Mouse (Mus musculus) embryonic fibroblast, embryonic 13.5 days (primary cell): Measurements from ENCODE around the gene Lcn8. TPM values are rescaled to one million over a fixed set of nuclear protein-coding genes. Genes with fewer than 3 reads are reported as not detected.

Source experiments
- H3K27ac ChIP-seq: 2 replicates; pipeline ENCODE4 v1.5.1; 2012; ENCODE audit warnings: low read length, control low read depth, inconsistent platforms; ENCODE audit not compliant: insufficient read depth
- H3K4me1 ChIP-seq: 2 replicates; pipeline ENCODE4 v1.6.1; 2011; ENCODE audit warnings: low read length; ENCODE audit not compliant: control insufficient read depth, insufficient read depth
- H3K4me3 ChIP-seq: 2 replicates; pipeline ENCODE4 v1.5.1; 2011; ENCODE audit warnings: mild to moderate bottlenecking, control low read depth, low read length; ENCODE audit not compliant: insufficient read depth
- CTCF ChIP-seq: IDR thresholded peaks from 2 replicates; pipeline ENCODE4 v1.5.1; 2011; ENCODE audit warnings: mild to moderate bottlenecking, control low read depth, low read length, moderate library complexity, borderline replicate concordance; ENCODE audit not compliant: insufficient read depth
- POLR2A ChIP-seq: IDR thresholded peaks from 2 replicates; pipeline ENCODE4 v1.6.1; 2011; ENCODE audit warnings: low read depth, mild to moderate bottlenecking, control low read depth, low read length, moderate library complexity
- polyA plus RNA-seq: library from polyadenylated mRNA; stranded (reverse); fragments of >200 nt; gene quantifications from 2 replicates; pipeline ENCODE4 v1.2.4, GENCODE M21; 2011; ENCODE audit warnings: low read depth; ENCODE audit not compliant: missing spikeins, insufficient read length

The Lcn8 gene
- not detected in 2 replicates for polyA plus RNA-seq

DNA sequence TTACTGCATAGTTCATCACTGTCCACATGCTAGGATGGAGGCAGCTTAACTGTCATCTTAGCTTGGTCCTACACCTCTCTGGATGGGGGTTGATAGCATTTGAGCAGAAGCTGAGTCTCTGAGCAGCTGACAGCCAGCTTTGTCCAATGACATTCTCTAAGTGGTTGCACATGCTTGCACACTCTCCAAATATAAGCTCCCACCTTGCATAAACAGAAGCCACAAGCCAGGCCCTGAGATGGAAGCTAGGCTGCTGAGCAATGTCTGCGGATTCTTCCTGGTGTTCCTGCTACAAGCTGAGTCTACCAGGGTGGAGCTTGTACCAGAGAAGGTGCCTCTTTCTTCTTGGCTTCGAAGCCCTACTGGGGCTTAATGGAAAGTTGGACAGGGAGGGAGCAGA, at the start of gene Lcn8:
Gene Lcn8, plus strand, starts transcription at position 219 of the 400 bp plus-strand sequence.
- Histone ChIP-seq H3K27ac (no peak within 1 kb of the TSS), H3K4me3 (no peak within 1 kb of the TSS), H3K4me1 (peaks cover 2% of the 10 kb centered on the region; the same call in 1 of the 2 replicates)
- no peak for TF ChIP-seq CTCF
- TF ChIP-seq POLR2A, result no peak

DNA sequence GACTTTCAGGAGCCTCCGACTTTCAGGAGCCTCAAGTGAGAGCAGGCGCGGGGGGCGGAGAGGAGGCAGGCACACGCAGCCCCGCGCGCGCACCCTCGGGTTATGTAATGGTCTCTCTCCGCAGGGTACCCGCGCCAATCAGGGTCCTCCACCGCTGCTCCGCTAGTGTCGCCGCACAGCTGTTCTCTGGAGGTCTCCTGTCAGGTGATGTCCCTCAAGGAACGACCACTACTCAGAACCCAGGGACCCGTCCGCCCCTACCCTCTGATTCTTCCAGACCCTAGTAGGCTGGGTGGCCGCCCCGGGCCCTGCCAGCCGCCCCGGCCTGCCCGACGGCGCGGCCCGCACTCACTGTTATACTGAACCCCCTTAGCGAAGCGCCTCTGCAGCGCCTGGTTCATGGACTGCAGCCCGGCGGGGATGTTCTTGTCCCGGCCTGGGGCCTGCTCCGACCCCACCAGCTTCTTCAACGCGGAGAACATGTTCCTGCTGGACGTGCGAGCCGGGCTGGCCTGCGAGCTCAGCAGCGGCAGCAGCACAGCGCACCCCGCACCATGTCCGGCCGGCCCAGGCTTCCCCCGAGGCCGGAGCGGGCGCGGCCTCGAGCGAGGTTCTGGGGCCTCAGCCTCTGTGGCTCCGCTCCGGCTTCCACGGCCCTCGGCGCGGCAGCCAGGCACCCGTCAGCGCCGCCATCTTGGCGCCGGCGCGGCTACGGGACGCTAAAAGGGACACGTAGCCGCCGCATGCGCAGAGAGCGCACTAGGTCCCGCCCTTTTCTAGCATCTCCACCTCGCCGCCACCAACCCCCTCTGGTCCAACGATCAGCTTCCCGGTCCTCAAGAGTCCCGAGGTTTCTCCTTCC, 44.9 kb upstream of the Lcn8 start, which contains the start of gene Rabl6:
Gene Rabl6, minus strand, starts transcription at position 761 of the 862 bp plus-strand sequence.
- TF ChIP-seq CTCF (no peak), POLR2A (peak; percentile 84)
- Histone ChIP-seq H3K4me3 (peak within 1 kb of the TSS; percentile 88), H3K4me1 (no peaks in the 10 kb centered on the region), H3K27ac (peak within 1 kb of the TSS; percentile 55; the same call in 1 of the 2 replicates)

DNA sequence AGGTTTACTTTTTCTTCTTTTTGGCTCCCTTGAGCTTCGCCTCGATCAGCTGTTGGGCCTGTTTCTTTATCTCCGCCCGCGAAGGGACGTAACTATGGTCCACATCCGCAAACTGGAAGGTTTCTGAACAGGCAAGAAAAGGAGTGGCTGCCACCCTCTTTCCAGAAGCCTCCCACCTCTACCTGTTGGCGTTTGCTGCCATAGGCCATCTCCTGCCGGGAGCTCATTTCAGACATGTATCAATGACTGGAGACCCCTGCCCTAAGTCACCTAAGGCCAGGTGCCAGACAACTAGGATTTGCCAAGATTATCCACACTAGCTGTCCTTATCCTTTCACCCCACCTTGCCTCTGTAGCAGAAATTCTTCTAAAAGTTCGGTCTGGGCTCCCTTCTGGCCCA, 44.2 kb upstream of the Lcn8 start:
- no peak for TF ChIP-seq CTCF
- TF ChIP-seq POLR2A, result no peak
- H3K4me1 ChIP-seq, result no peaks in the 10 kb centered on the region
- no peak overlapping the region for H3K27ac ChIP-seq
- H3K4me3 ChIP-seq, result peak overlapping the region; percentile 15; the same call in 1 of the 2 replicates

DNA sequence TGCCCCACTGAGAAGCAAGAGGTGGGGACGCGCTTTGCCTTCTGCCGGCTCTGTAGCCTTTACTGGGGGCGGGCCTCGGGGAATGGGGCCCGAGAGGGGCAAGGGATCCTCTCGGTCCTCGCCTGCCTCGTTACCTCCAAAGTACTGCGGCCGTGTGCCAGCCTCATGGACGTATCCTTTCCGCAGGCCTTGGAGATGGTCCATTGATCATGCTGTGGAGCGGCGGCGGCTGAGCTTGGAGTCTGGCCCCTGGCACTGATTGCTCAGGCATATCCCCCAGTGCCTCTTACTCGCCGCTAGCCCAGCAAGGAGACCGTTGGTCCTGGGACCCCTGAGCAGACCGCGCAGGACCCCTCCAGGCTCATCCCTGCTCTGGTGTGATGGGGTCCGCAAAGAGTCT, 36.5 kb upstream of the Lcn8 start:
- Histone ChIP-seq H3K27ac (no peak overlapping the region), H3K4me3 (no peak overlapping the region), H3K4me1 (no peaks in the 10 kb centered on the region)
- TF ChIP-seq CTCF (no peak), POLR2A (no peak)

DNA sequence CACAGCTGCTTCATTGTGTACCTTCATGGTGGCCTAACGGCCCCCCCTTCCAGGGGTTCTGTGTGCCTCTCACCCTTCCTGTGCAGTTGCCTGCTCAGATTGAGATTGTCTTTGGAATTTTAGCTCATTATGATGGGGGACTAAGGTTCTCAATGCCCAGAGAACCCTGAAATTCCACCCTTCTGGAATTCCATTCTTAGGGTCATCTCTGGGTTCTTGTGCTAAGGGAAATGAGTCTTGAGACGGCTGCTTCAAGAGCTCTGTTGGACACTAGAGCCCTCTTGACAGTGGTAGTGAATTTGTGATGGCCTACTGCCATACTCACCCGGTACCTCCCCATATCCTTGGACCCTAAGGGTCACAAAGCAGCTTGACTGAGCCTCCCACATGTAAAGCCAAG, 35.3 kb upstream of the Lcn8 start, which contains the start of gene Ccdc183:
Gene Ccdc183, minus strand, starts transcription at position 101 of the 400 bp plus-strand sequence.
- H3K4me1 ChIP-seq, result no peaks in the 10 kb centered on the region
- TF ChIP-seq CTCF, result no peak
- TF ChIP-seq POLR2A, result no peak
- H3K4me3 ChIP-seq, result no peak within 1 kb of the TSS
- no peak within 1 kb of the TSS for H3K27ac ChIP-seq

DNA sequence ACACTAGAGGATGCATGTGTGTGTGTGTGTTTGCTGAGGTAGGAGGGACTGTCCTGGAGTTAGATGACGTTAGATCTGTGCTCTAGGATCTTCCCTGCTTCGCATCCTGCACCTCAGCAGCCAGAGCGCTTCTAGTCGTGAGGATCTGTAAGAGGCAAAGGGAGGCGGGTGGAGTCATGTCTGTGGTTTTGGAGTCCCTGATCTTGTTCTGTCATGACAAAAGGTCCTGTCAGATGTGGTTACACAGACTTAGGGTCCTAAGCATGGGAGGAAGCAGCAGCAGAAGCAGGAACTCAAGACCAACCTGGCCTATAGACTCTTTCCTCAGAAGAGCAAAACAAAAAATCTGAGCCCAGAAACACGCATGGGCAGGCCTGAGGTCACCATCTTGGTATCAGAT, 32.5 kb upstream of the Lcn8 start:
- Histone ChIP-seq H3K4me3 (no peak overlapping the region), H3K27ac (no peak overlapping the region), H3K4me1 (no peaks in the 10 kb centered on the region)
- TF ChIP-seq CTCF (no peak), POLR2A (no peak)

DNA sequence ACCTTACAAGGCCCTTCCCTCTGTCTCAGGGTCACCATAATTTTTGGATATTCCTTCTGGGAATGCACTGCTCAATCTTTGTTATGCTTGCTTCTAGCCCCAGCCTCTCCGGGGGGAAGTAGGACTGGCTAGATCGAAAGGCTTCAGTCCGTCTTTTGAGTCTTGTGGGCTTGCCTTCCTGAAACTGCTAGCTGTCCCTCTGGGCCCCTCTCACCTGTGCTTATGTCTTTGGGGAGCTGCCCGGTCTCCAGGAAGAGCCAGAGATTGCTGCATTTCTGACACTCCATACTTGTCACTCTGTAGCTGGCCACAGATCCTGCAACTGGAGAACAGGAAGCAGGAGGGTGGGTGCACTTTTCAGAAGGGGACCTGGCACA, 32.1 kb upstream of the Lcn8 start:
- TF ChIP-seq CTCF, result no peak
- TF ChIP-seq POLR2A, result no peak
- Histone ChIP-seq H3K27ac (no peak overlapping the region), H3K4me3 (no peak overlapping the region), H3K4me1 (no peaks in the 10 kb centered on the region)

DNA sequence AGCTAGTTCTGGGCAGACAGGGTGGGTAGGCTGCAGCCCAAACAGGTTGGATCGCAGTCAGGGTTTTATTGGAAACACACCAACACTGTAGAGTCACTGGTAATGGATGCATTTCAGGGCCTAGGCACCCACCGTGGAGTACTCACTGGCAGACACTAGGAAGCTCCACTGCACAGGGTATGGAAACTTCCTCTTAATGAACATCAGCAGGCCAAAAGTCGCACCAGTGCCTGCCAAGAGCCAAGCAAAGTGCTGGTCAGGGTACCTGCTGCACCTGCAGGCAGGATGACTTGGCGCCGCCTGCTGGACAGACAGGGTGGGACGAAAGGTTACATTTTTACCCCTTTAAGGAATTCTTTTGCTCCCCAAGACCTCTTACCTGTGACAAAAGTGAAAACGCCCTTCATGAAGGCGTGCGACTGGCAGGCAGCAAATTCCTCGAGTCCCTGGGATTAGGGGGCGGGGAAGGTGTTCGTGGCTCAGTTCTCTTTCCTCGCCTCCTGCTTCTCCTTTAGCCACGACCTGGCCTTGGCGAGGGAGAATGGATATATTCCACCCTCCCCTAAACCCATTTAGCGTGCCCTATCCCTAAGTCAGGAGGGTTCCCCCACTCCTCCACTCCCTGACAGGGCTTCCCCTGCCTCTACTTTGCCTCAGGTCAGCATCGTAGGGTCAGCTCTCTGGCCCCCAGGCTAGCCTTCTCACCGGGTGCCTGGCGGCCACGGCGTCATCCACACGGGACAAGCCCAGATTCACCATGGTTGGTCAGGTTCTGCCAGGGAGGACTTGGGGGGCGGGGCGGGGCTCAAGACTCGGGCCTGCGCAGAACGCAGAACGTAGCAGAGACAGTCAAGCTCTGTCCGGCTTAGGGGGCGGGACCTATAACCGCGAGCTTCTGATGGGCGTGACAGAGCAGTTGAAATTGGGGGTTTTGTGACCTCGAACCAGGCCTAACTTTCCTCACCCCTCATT, 31.4 kb upstream of the Lcn8 start, which contains the start of gene Tmem141:
Gene Tmem141, minus strand, starts transcription at position 777 of the 972 bp plus-strand sequence.
- peak; percentile 73 for TF ChIP-seq CTCF
- peak; percentile 86 for TF ChIP-seq POLR2A
- Histone ChIP-seq H3K4me3 (peak within 1 kb of the TSS; percentile 40), H3K27ac (no peak within 1 kb of the TSS), H3K4me1 (no peaks in the 10 kb centered on the region)

DNA sequence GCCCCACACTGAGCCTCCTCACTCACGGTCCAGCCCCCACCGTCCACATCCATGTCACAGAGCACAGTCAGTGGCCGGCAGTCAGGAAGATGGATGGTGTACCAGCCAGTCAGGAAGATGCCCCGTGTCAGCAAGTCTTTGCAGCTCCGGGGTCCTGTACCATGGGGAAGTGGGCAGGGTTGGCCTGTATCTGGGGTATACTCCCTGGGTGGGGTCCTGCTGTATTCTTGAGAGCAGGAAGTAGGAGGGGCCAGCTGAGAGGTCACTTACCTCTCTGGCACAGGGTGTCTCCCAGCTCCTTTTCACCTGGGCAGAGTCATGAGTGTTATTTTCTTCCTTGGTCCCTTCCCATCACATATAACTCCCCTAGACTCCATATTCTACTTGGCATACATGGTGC, 26.9 kb upstream of the Lcn8 start:
- H3K4me3 ChIP-seq, result no peak overlapping the region
- H3K4me1 ChIP-seq, result 0 out of 2 replicates have a peak, but pooled peaks cover 3% of the 10 kb centered on the region
- TF ChIP-seq CTCF, result no peak
- TF ChIP-seq POLR2A, result no peak
- no peak overlapping the region for H3K27ac ChIP-seq
